Mouse (Mus musculus) limb, embryonic 10.5 days (tissue): Measurements from ENCODE around the gene Rassf3. TPM values are rescaled to one million over a fixed set of nuclear protein-coding genes. Genes with fewer than 3 reads are reported as not detected.

Source experiments
- DNase-seq: peaks from one replicate; pipeline ENCODE4 v3.0.0-alpha.2; 2017; ENCODE audit warnings: low spot score
- H3K27ac ChIP-seq: fragments of 300-500 bp; sonication (generic); 2 replicates; pipeline ENCODE4 v1.5.1; 2016; ENCODE audit warnings: mild to moderate bottlenecking
- H3K27me3 ChIP-seq: fragments of 300-500 bp; sonication (generic); 2 replicates; pipeline ENCODE4 v1.6.1; 2016; ENCODE audit warnings: low read depth, mild to moderate bottlenecking; ENCODE audit not compliant: poor library complexity, severe bottlenecking
- H3K36me3 ChIP-seq: fragments of 300-500 bp; sonication (generic); 2 replicates; pipeline ENCODE4 v1.6.1; 2016; ENCODE audit warnings: mild to moderate bottlenecking, moderate library complexity
- H3K4me1 ChIP-seq: fragments of 300-500 bp; sonication (generic); 2 replicates; pipeline ENCODE4 v1.6.1; 2016
- H3K4me3 ChIP-seq: fragments of 300-500 bp; sonication (generic); 2 replicates; pipeline ENCODE4 v1.5.1; 2016; ENCODE audit warnings: mild to moderate bottlenecking, moderate library complexity
- H3K9me3 ChIP-seq: fragments of 300-500 bp; sonication (generic); replicated peaks from 2 replicates; pipeline ENCODE4 v1.6.1; 2016; ENCODE audit warnings: mild to moderate bottlenecking
- WGBS: fragments of 180-500 bp; shearing (Covaris S2); methylation state at CpG from one replicate; pipeline ENCODE4 v1.1.7; 2016; 5-methylcytosine and 5-hydroxymethylcytosine counted together
- polyA plus RNA-seq: library from polyadenylated mRNA; unstranded; fragments of >200 nt; fragmentation: Nextera tagmentation; extraction: Ambion mirVana; gene quantifications from 2 replicates; pipeline ENCODE4 v1.2.1, GENCODE M21; 2016

Rassf3 gene
- polyA plus RNA-seq, 1 experiment from 2014 or later = 18.0 TPM

DNA sequence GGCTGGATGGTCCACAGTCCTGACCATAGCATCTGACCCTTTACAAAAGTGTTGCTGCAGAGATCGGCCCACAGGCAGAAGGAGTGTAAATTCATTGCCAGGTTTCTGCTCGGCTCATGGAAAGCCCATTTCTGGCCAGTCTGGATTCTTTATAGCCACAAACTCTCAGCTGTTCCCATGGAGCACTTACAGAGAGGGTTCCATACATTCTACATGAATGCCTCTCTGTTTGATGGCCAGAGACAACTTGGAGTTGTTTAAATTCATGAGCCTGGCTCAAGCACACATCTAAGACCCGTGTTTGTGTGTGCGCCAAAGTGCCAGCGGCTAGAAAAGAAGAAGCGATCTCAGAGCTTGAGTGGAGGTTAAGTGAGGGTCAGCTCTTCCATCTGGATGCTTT is 81.9 kb downstream of the Rassf3 start:
- no peak overlapping the region for H3K27ac ChIP-seq
- DNase-seq = no peak
- H3K4me3 ChIP-seq = no peak overlapping the region
- peaks cover 82% of the 10 kb centered on the region for H3K36me3 ChIP-seq
- H3K27me3 ChIP-seq = no peaks in the 10 kb centered on the region
- 91% methylated on average over 6 of the region's 6 CpGs for WGBS
- H3K4me1 ChIP-seq = peaks cover 3% of the 10 kb centered on the region; the same call in 1 of the 2 replicates
- H3K9me3 ChIP-seq = no peaks in the 10 kb centered on the region

DNA sequence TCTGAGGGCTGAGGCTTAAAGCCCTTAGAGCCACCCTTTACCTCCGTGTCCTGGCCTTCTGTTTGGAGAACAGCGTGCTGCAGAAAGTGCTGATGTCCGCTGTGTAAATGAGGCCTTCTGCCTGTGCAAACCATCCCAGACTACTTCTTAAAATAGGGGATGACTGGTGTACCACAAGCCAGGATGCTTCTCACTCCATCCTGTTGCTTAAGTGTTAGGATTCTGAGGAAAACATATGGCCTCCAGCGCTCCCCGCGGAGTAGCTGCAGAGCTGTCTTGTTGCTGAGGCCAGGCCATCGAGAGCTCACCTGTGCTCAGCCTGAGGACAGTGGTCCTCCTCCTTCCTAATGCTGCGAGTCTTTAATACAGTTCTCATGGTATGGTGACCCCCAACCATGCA is 84.2 kb downstream of the Rassf3 start:
- Histone ChIP-seq H3K4me3 (no peak overlapping the region), H3K4me1 (peaks cover 4% of the 10 kb centered on the region; the same call in 1 of the 2 replicates), H3K9me3 (no peaks in the 10 kb centered on the region), H3K27me3 (no peaks in the 10 kb centered on the region), H3K27ac (no peak overlapping the region), H3K36me3 (peaks cover 99% of the 10 kb centered on the region)
- DNase-seq = no peak
- WGBS = 94% methylated on average over 8 of the region's 8 CpGs

DNA sequence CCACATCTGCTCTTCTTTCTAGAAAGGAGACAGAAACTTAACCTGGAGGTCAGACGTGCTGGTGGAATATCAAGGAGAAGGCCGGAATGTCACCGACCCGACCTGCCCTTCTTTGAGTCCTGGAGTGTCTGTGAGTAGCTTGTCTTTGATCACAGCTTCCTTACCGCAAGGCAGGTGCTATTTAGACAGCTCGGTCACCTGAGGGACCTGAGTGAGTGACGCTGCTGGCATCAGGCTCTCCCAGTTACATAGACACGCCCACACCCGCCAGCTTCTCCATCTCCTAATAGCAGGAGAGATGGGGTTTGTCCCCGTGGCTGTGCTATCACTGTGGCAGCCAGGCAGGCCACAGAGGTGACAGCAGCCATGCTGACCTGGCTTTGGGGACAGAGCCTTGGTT is 85.5 kb downstream of the Rassf3 start:
- no peaks in the 10 kb centered on the region for H3K27me3 ChIP-seq
- 79% methylated on average over 10 of the region's 10 CpGs for WGBS
- H3K9me3 ChIP-seq = no peaks in the 10 kb centered on the region
- H3K4me1 ChIP-seq = peaks cover 9% of the 10 kb centered on the region
- H3K27ac ChIP-seq = no peak overlapping the region
- peaks cover 97% of the 10 kb centered on the region for H3K36me3 ChIP-seq
- no peak overlapping the region for H3K4me3 ChIP-seq
- DNase-seq = no peak

DNA sequence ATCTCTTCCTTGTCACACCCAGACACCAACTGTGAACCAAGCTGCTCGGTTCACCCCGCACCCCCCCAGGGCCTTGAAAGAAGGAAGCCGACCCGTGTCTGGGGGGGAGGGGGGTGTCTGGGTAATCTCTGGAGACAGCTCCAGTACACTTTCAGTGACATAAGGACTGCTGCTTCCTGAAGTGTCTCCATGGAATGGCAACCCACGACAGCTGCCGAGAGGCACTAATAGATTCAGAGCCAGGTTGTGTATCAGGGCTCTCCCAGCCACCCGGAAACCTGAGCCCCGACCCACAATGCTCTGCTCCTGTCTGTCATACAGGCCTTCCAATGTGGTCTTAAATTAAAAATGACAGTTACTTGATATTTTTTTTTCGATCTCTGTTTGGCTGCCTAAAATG is 89.8 kb downstream of the Rassf3 start:
- Histone ChIP-seq H3K4me1 (peaks cover 7% of the 10 kb centered on the region), H3K36me3 (peaks cover 97% of the 10 kb centered on the region), H3K4me3 (no peak overlapping the region), H3K9me3 (no peaks in the 10 kb centered on the region), H3K27ac (no peak overlapping the region), H3K27me3 (no peaks in the 10 kb centered on the region)
- DNase-seq = no peak
- WGBS = 60% methylated on average over 9 of the region's 9 CpGs

DNA sequence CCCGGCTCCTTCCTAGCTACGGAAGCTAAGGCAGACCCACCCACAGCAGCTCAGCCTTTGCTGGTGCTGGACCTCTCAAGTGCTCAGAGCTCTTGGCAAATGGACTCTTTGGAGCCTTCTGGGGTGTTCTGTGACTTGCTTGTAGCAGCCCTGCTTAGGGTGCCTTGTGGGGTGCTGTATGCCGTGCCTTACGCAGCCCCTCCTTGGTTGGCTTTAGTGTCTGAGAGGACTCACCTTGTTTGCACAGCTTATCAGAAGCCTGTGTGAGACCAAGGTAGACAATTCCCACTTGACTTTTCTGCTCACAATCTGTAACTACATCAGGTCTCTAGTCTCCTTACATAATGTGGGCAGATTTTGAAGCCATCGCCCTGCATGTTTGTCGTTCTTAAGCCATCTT is 90.5 kb downstream of the Rassf3 start:
- Histone ChIP-seq H3K27ac (no peak overlapping the region), H3K4me3 (no peak overlapping the region), H3K9me3 (no peaks in the 10 kb centered on the region), H3K27me3 (no peaks in the 10 kb centered on the region), H3K36me3 (peaks cover 97% of the 10 kb centered on the region), H3K4me1 (peaks cover 7% of the 10 kb centered on the region)
- no peak for DNase-seq
- 97% methylated on average over 6 of the region's 6 CpGs for WGBS

DNA sequence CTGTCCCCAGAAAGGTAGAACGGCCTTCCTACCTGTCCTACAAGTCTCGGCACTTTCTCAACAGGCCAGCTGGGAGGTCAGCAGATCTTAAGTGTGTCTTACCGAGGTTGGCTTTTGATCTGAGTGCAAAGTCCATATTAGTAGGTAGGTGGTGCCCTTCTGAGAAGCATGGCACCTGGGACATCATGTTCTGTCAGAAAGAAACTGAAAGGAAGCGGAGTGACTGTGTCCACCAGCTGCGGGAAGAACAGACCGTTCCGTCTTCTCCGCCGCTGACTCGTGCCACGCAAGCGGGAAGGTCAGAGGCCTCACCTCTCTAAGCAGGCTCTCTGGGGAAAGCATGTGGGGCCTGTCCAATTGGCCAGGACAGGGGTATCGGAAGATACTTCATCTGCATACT is 91.4 kb downstream of the Rassf3 start:
- WGBS = 89% methylated on average over 13 of the region's 13 CpGs

DNA sequence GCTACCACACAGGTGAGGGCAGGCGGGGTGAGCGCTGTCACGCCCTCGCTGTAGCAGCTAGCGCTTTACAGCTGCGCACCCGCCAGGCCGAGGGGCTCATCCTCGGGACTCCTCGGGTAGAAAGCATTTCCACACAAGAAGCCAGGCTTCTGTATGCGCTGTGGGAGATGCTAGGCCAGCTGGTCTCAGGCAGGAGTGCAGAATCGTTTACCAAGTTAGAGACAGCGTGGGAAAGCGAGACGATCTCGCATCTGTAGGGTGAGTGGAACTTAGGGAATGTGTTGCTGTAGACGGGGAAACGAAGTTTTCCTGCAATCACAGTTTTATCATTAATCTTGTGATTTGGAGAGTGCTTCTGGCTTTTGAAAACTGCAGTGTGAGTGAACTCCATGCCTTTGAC is 94.9 kb downstream of the Rassf3 start:
- Histone ChIP-seq H3K27me3 (no peaks in the 10 kb centered on the region), H3K36me3 (peaks cover 99% of the 10 kb centered on the region), H3K4me3 (no peak overlapping the region), H3K4me1 (peaks cover 1% of the 10 kb centered on the region), H3K27ac (no peak overlapping the region), H3K9me3 (no peaks in the 10 kb centered on the region)
- DNase-seq = no peak
- 93% methylated on average over 18 of the region's 18 CpGs for WGBS

More for the DNA sequence above, 91.4 kb downstream of the Rassf3 start:
- Histone ChIP-seq H3K4me3 (no peak overlapping the region), H3K36me3 (peaks cover 97% of the 10 kb centered on the region), H3K27ac (no peak overlapping the region), H3K9me3 (no peaks in the 10 kb centered on the region), H3K4me1 (peaks cover 7% of the 10 kb centered on the region), H3K27me3 (no peaks in the 10 kb centered on the region)
- no peak for DNase-seq

DNA sequence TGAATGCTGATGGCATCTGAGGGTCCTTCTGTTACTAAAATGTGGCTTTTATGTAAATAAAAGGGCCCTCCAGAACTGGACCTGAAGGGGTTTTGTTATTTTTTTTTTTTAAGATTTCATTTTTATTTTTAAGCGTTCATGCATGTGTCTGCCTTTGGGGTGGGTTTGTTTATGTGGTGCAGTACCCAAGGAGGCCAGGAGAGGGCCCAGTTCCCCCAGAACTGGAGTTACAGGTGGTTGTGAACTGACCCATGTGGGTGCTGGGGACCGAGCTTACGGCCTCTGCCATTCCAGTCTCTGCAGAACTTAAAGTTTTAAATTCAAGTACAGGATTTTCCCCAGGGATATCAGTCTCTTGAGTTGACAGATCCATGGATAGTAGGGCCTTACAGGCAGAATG is 96.8 kb downstream of the Rassf3 start:
- DNase-seq = no peak
- Histone ChIP-seq H3K27me3 (no peaks in the 10 kb centered on the region), H3K9me3 (no peaks in the 10 kb centered on the region), H3K36me3 (peaks cover 98% of the 10 kb centered on the region), H3K27ac (no peak overlapping the region), H3K4me3 (no peak overlapping the region), H3K4me1 (0 out of 2 replicates have a peak, but pooled peaks cover under 1% of the 10 kb centered on the region)
- WGBS = 96% methylated on average over 3 of the region's 3 CpGs

DNA sequence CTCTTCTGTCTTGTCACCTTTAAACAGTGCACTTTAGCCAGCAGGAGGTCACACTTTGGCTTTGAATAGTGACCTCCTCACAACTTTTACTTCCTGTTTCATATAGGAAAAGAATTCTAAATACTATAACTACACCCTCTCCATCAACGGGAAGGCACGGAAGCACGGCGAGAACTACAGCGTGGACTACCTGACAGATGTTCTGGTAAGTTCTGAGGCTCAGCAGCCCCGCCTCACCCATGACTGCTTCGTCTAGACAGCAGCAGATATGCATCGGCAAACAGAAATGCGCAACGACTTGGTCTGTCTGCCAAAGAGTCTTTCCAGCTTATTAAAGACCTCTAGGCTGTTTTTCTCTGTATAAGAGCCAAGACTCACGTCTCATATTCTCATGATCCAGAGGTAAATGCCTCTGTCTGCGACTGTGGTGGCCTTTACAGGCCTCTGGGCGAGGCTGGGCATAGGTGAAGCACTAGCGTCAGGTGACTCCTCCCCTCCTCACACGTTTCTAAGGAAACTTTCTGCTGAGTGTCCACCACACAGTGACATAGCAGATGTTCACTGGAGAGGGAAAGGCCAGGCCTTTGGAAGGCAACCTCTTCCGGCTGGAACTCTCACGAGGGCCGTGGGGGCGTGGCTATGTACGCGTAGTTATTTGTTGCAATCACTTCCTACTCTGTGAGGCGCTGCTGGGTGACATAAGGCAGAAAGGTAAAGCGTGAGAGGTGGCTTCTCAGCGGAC is 99.4 kb downstream of the Rassf3 start:
- peaks cover 8% of the 10 kb centered on the region for H3K4me1 ChIP-seq
- no peak overlapping the region for H3K4me3 ChIP-seq
- no peaks in the 10 kb centered on the region for H3K9me3 ChIP-seq
- no peaks in the 10 kb centered on the region for H3K27me3 ChIP-seq
- H3K27ac ChIP-seq = no peak overlapping the region
- no peak for DNase-seq
- 94% methylated on average over 24 of the region's 24 CpGs for WGBS
- peaks cover 92% of the 10 kb centered on the region for H3K36me3 ChIP-seq

DNA sequence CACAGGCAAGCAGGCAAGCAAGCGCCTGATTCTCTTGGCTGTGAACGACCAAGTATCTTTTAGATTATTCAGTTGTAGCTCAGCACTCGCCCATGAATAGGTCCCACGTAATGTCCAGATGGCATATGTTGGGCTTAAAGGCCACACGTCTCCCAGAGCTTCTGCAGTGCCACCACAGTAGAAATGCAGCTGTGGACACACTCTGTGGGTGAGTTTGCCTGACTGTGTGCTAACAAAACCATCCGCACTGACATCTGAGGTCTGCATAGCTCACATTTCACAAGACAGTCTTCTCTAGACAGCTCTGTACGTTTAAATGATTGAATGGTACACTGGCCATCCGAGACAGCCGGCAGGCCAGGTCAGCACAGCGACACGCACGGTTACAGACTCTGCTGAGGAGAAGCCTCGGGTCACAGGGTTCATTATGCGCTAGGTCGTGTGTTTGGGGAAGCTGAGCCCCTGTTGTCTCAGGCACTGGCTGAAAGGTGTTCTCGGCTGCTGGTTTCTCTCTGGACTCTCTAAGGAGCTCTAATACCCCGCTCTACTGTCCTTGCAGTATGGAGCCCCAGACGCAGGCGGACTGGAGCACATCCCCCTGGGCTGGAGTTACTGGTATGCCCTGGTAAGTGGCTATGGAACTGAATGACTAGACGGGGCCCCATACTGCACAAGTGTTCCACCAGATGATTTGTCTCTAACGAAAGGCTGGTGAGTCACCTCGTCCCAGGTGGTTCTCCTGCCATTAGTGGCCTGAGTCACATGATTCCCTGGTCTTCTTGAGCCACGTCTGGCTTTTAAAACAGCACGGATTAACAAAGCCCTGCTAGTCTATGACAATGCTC is 100.3 kb downstream of the Rassf3 start:
- Histone ChIP-seq H3K27ac (no peak overlapping the region), H3K9me3 (no peaks in the 10 kb centered on the region), H3K27me3 (no peaks in the 10 kb centered on the region), H3K4me3 (no peak overlapping the region), H3K36me3 (peaks cover 91% of the 10 kb centered on the region), H3K4me1 (peaks cover 8% of the 10 kb centered on the region)
- no peak for DNase-seq
- 81% methylated on average over 24 of the region's 24 CpGs for WGBS

DNA sequence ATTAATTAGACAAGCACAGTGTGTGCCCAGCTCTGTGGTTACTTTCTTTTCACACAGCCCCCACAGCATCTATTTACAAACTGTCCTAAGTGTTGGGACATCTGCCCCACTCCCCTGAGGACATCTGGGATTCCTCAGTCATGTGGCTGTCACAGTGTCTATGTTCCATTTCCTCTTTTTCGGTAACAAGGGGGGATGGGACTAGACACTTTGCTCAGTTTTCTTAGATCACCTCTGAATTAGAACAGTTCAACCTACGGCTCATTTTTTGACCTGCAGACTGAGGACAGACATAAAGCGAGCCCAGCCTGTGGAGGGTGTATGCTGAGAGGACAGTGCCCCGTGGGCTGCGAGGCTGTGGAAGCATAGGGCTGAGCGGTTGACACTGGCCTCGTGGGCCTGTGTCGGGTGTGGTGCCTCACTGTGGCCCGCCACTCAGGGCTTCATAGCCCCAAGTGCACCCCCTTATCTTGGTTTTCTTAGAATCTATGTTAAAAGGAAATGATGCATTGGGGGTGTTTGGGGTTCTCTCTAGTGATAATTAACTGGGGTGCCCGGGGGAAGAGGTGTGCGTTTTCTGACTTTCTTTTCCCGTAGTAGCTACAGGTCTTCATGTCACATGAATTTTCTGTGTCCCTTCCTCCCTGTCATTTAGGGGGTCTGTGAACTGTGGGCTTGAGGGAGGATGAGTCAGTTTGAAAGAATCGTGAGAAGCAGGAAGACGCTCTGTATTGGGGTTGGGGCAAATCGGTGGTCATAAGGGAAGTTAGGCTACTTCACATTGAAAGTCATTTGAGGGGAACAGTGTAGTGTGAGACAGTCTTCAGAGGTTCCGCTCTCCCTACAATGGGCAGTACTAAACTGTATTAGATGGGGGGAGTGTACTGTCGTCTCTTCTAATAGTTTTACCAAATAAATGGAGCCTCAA is 101.2 kb downstream of the Rassf3 start:
- H3K9me3 ChIP-seq = no peaks in the 10 kb centered on the region
- H3K4me3 ChIP-seq = no peak overlapping the region
- no peak overlapping the region for H3K27ac ChIP-seq
- H3K36me3 ChIP-seq = peaks cover 91% of the 10 kb centered on the region
- no peak for DNase-seq
- H3K27me3 ChIP-seq = no peaks in the 10 kb centered on the region
- 89% methylated on average over 17 of the region's 17 CpGs for WGBS
- peaks cover 8% of the 10 kb centered on the region for H3K4me1 ChIP-seq

DNA sequence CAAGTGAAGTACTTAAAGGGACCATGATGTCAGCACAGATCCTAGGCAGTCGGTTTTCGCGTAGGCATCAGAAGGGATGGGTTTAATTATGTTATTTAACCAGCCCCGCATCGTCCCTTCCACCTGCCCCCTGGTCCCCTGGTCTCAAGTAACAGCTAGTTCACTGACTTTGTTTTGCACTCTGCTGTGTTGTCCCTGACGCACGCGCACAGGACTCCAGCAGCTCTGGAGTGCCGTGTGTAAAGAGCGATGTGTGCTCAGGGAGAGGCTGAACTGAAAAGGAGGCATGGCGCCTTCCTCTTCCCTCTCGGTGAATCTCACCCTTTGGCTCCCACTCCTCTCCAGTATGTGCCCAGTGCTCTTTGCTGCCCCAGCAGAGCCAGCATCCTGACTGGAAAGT is 102.1 kb downstream of the Rassf3 start:
- no peaks in the 10 kb centered on the region for H3K27me3 ChIP-seq
- H3K4me1 ChIP-seq = peaks cover 8% of the 10 kb centered on the region
- H3K27ac ChIP-seq = no peak overlapping the region
- no peak overlapping the region for H3K4me3 ChIP-seq
- H3K36me3 ChIP-seq = peaks cover 91% of the 10 kb centered on the region
- no peaks in the 10 kb centered on the region for H3K9me3 ChIP-seq
- no peak for DNase-seq
- WGBS = 68% methylated on average over 12 of the region's 12 CpGs
